Mouse (Mus musculus) yolk sac, embryonic 10.5 days (tissue): ENCODE results near the gene Carmil1.

Experiments used
- DNase-seq: peaks from one replicate; pipeline ENCODE4 v3.0.0-alpha.2; 2017; ENCODE audit warnings: low spot score

The Carmil1 gene

DNA sequence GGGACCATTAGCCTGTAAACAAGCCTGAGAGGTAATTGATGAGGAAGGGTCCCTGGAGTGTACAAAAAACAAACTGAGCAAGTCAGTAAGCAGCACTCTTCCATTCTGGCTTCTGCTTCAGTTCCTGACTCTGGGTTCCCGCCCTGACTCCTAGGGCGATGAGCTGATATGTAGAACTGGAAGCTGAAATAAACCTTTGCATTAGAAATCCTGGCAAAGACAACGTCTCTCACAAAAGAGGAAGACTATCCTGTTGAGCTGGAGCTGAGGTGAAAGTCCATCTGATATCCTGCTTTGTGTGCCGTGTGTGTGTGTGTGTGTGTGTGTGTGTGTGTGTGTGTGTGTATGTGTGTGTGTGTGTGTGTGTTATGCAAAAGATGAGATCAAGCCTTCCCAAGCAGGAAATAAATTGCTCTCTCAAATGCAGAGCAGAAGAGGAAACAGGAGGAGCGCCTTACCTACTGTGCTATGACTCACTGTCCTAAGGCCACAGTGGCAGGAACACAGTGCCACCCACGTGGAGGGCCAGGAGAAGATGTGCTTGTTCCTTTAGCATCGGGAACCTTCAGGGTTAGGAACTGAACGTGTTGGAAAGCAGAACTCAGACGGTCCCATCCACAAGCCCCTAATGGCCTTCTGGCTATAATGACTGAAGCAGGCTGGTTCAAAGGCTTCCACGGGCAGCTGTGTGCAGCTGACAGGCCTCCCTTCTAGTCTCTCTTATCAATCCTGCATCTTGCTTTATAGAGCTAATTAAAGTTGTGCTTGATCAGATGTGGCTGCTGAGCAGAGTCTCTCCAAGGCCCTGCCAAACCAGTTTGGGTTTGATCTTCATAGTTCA is 19.6 kb downstream of the Carmil1 start:
- DNase-seq, result no peak

DNA sequence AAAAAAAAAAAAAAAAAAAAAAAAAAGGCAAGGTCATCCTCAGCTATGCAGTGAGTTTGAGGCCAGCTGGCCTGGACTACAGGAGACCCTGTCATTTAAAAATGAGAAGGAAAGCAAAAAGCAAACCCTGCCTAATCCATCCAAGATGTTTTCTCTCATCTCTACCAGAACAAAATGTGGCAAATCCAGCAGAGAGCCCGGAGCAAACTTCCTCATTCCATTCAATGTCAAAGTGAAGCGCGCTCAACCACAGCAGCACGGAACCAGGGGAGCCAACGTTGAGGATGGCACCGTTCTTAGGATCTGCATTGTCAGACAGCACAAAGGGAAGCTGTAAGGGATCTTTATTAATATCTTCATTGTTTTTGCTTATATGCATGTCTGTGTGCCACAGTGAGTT is 22.8 kb downstream of the Carmil1 start:
- no peak for DNase-seq

DNA sequence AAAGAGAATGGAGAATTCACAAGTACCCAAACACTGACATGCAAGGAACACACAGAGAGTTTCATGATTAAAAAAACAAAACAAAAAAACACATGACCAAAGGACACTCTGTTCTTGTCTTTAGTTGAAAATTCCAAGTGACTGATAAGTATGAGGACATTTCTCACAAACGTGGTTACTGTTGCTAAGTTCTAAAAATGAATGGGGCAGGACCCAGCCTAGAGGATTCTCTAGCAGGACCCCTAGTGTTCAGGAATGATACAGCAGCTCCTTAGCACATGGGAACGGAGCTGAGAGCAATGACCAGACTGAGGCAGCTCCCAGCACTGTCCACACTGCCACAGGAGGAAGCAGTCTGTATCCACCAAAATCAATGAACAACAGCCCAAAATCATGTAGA is 26.6 kb downstream of the Carmil1 start:
- no peak for DNase-seq

DNA sequence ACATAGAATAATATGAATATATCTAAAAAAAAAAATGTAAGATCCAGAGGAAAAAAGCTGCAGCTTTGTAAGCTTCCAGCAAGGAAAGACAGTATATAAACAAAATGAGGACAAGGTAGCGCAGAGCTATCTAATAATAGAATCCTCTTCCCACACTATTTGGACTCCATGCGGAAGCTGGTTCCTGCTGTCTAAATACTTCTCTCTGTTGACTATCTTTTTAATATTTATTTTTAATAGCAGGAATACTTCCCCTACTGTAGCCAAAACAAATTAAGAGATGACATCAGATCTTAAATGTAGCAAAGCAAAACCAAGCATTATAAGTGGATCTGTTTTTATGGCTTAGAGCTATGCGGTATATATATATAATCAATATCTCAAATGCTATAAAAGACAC is 27.0 kb downstream of the Carmil1 start:
- DNase-seq, result no peak

DNA sequence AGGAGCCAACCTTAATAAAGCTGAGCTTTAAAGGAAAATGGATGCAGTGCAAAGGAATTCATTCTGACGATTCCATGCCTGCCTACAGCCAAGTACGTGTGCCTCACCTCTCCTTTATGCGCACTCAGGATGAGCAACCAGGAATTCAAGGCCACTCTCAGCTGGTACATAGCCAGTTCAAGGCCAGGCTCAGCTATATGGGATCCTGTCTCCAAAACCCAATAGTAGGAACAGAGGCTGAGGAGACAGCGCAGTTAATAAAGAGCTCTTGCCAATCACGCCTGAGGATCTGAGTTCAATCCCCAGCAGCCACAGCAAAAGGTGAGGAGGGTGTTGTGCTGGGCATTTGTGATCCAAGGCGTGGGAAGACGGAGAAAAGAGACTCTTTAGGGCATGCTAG is 29.4 kb downstream of the Carmil1 start:
- no peak for DNase-seq

DNA sequence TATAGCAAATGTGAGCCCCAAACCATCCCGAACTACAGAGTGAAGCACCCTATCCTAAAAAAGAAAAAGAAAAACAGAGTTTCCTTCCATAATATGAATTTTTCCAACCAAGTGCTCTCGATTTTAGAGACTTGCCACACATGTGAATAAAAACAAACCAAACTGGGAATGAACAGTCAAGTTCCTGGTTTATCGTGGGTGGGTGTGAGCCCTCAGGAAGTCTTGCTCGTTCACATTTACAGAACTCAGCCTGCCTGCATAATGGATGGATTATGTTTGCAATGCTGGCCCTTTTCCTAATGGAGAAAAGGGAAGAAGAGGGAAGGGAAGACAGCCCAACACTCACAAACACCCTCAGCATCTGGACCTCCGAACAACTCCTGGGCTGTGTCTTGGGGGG is 32.7 kb downstream of the Carmil1 start:
- DNase-seq, result no peak

DNA sequence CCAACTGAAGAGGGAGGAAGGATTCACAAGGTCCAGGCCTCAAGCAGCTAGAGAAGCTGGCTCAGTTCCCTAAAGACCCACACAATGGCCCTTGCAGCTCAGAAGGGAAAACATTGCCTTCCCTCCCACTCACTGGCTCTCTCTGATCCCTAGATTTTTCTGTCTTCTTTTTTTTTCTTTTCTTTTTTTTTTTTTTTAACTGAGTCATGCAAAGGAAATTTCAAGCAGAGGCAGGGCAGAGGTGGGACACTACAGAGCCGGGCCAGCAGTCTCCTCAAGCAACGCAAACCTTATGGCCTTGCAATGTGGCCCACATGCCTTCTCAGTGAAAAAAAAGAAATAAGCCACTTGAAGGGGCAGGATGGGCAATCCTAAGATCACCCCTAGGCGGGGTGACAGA is 33.2 kb downstream of the Carmil1 start:
- no peak for DNase-seq

DNA sequence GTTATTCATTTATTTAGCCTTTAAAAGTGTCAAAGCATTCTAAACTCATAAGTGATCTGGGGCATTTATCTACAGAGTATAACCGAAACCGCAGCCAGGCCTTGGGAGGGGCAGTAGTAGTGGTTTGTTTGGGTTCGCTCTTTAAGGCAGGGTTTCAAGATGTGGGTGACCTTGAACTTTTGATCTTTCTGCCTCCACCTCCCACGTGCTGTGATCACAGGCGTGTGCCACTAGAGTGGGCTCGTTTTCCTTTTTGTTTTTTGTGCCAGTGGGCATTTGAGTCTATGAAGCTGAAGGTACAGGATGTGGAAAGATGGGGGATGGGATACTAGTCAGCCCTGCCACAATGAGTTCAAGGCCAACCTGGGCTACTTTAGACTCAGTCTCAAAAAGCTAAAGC is 34.3 kb downstream of the Carmil1 start:
- DNase-seq, result no peak

DNA sequence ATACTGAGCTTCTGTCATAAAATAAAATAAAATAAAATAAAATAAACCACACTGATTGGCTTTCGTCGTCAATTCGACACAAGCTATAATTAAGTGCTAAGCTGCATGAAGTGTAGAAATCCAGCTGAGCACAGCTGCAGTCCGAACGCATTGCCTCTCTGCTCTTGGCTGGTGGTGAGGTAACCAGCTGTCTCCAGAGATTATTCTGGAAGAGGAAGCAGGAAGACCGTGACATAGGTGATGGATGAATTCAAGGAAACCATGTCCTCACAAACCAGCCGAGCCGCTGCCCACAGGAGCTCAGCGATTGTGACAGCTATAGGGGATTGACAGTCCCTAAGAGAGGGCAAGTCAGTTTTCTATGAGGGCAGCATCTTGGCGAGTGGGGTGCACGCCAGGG is 36.0 kb downstream of the Carmil1 start:
- DNase-seq, result no peak

DNA sequence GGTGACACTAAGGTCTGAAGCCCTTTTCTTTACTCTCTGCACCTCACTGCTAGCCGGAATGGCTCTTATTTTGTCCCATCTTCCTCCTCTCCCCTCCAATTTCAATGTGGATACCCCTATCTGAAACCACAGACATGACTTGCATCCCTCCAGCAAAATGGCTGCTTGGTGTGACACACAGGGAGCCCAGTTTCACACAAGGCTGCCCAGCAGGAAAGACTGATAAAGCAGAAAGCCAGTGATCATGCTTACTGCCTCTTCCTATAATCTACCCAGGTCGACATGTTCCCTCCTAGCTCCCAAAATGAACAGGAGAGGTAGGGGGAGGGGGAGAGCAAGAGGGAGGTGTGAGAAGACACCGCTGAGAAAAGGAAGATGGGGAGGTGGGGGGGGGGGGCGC is 36.6 kb downstream of the Carmil1 start:
- DNase-seq, result no peak

DNA sequence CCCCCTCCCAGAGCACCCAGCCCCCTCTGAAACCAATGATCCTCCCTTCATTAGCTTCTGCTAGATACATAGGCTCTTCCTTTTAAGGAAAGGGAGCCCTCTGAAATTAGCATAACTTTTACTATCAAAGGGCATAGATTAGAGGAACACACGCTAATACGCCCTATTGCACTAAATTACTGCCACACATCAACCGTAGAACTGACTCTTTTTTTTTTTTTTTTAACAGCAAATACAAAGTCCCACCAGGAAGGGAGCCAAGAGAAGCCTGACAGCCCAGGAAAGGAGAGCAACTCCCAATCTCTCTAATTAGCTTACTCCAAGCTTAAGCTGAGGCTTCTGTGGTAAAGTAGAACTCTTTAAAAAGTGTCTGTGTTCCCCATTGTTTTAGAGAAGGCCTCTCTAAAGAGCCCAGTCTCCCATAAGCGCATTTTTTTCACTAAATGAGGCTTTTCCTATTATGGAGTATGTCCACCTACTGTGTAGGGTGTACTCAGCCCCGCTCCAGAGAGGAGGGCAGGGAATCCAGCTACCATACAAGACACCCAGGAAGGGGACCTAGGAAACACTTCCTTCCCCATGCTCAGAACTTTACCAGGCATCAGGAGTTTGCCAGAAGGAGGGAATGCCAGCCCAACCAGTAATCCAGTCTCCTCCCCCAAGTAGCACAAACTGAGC is 38.0 kb downstream of the Carmil1 start:
- DNase-seq, result no peak

DNA sequence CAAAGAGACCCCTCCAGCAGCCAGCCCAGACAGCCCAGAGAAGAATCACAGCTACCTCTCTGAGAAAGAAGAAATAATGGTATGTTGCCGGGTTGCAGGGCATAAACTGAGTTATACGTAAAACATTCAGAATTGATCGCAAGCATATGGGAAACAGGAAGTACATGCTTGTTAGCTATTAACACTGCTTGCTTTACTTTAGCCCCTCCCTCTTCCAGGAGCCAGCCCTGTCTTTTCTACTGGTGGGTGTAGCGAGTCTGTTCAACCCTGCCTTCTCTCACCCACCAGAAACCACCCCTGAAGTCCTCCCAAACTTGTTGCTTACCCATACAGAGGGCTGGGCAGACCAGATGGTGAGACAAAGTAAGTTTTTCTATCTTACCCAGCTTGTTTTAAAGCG is 39.4 kb downstream of the Carmil1 start:
- no peak for DNase-seq

DNA sequence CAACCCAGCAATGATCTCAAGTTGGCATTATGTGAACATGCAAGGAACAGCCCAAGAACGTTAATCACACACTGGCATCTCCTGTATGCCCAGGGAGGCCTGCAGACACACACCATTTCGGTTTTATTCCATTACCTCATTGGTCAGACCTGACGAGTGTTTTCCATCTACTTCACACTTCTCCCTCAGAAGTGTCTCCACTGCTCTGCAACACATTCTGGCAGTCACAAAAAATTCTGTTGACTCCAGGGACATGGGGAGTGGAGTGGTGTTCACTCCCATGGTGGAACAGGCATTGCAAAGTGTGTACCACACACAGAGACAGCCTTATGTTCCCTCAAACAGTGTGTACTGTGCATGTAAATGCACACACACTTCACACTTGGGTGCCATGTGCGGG is 40.2 kb downstream of the Carmil1 start:
- no peak for DNase-seq

DNA sequence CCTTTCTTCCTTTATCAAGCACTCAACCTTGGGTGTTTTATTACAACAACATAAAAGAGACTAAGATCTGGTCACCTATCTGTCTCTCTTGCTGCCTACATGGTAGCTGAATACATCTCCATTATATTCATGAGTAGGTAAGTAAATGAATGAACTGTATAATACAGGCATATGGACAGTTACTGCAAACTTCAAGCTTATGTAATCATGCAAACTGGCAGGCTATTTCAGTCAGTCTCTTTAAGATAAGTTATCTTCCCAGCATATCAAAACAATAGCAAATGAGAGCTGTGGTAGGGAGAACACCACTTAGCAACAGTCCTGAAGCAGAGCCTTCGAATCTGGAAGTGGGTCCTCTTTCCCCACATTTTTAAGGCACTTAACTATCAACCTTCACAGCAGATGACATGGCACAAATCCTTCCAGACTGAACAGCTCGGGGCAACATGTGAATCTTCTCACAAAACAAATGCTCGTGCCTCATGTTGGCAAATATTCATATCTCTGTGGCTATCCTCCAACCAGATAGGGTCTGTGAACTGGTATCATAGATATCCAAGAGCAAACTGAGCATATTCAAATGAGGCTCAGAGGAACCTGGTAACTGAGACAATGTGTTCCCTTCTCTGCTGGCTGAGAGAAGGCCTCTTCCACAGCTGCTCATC is 42.0 kb downstream of the Carmil1 start:
- no peak for DNase-seq

DNA sequence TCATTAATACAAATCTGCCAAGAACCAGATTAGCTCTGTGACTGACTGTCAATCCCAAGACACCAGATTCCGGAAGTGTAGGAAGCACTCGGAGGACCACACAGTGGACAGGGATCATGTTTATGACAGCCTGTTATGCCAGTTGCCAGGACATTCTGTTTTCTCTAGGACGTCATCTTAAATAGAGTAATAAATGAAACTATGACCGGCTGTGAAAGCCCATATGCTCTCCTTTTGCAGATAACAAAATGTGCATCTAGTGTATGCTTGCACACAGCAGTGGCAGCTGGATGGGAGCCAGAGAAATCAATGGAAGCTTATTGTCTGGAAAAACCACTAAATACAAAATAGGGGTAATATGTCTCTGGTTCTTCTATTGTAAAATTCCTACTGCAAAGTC is 43.9 kb downstream of the Carmil1 start:
- DNase-seq, result no peak

DNA sequence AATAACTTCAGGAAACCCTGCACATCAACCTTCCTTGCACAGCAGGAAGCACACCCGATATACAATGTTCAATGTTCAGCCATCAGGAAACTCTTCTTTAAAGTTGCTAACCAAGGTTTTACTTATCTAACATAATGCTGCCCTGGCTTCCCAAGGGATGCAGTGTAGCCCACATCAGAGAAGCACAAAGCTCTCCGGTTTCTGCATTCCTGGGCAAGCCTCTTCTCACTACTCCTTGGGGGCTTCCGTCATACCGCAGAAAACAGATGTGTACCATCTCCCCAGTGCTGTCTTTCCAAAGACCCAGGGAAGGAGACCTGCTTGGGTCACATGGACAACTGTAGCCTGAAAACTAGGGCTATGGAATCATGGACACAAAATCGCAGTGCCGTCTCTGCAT is 47.8 kb downstream of the Carmil1 start:
- no peak for DNase-seq

DNA sequence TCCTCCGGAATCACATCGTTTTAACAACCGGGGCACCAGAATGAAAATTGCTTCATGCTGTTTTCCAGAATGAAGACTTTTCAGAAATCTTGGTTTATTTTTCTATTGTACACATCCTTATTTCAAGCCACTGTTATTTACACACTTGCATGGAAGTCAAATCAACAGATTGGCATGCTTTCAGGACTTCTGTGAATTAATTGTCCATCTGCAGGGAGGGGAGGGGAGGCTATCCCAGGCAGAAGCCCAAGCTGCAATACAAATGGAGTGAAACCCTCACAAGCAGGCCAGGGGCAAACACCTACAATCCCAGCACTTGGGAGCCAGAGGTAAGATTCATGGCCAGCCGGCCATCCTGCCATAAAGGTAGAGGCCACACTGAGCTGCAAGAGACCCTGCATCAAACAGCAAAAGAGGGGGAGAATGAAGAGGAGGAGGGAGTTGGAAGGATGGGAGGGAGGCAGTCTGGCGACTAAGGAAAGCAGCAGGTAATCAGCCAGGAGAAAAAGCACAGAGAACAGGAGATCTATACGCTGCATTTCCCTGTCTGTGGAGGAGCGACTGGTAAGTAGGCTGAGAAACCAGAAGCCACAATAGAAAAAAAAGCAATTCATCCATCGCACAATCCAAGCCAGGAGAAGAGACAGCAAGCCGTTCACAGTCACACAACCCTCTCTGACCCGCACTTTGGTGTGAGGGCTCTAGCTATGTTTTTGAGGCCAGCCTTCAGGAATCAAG is 48.7 kb downstream of the Carmil1 start:
- no peak for DNase-seq

DNA sequence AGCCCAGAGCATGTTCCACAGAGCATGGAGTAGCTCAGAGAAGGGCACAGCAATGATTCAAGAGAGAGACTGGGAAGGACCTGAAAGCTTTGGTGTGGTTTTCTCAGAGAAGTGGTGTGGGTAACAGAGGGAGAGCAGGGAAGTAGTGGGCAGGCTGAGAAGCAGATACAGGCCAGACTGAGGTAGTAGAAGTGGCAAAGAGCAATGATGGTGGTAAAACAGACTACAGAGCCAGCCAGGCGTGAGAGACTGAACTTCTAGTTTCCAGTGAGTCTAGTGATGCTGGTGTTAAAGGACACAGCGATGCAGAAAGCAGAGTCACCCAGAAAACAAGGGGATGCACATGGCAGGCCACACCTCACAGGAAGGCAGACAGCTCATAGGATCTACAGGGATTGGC is 49.4 kb downstream of the Carmil1 start:
- DNase-seq, result no peak

DNA sequence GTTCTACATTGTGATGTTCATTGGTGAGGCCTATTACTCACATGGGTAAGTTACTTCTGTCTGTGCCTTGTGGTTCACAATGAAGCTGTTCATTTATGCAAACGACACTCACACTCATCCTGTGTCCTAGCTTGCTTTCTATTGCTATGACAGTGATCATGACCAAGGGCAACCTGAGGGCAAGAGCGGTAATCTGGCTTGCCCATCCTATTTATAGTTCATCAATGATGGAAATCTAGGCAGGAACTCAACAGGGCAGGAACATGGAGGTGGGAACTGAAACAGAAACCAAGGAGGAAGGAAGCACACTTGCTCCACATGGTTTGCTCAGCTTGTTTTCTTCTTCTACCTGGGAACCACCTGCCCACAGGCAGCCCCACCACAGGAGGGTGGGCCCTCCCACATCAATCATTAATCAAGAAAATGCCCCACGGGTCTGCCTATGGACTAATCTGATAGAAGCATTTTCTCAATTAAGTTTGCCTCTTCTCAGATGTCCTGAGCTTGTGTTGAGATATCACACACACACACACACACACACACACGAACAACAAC is 50.0 kb downstream of the Carmil1 start:
- DNase-seq, result no peak

DNA sequence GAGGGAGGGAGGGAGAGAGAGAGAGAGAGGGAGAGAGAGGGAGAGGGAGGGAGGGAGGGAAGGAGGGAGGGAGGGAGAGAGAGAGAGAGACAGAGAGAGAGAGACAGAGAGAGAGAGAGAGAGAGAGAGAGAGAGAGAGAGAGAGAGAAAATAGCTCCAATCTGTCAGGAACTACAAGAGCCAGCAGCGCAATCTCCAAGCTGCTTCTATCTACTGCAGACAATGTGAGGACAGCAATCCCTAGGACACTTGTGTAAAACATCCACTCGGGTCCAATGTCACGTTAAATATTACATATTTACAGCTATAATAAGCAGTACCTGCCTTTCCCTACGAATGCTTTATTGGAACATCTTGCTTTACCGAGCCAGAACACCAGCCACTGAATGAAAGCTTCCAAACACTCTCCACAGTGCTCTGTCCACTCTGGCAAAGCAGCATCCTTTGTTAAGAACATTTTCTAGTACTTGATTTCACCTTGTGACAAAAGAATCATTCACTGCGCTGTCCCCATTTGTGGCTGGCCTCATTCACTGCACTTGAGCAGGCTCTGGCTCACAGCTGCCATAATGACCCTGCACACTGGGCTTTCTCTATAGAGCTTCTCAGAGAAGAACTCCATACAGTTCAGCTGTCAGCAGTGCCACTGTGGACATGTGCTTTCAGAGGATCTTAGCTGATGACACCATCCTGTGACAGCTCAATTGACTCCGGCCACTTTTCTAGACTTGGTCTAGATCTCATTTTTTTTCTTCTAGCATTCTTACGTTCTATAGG is 57.0 kb downstream of the Carmil1 start:
- no peak for DNase-seq

DNA sequence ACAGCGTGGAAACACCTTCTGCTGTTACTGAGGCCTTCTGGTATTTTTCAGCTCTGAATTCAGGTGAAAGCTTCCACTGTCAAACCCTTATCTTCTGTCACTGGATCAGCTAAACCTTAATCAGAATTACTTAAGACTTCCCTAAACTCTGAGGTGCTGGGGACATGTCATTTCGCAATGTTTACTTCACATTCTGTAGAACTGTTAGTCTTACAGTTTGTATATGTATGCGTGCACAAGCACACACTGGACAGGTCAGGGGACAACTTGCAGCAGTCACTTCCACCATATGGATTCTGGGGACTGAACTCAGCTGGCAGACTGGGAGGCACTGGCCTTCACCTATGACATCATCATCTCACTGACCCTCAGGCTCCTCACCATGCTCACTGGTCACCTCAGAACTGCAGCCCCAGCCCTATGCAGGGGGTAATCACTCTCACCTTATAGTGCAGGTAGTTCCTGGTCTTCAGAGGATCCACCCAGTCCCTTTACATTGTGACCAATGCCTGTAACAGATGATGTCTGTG is 60.1 kb downstream of the Carmil1 start:
- no peak for DNase-seq
